Mouse (Mus musculus): ENCODE measurements around the gene Slc6a16.

Gene Slc6a16

GRCm38 (mm10) chr7:45312686-45313453, 72.0 kb downstream of the Slc6a16 start:
- no peak for DNase-seq (ENCODE audit: low spot score in 2 of 2)

- no peak for DNase-seq (ENCODE audit: low spot score in 2 of 2)
Observed at GRCm38 (mm10) chr7:45313495-45313894, 72.6 kb downstream of the Slc6a16 start.

GRCm38 (mm10) chr7:45315182-45315701, 74.4 kb downstream of the Slc6a16 start:
- no peak for DNase-seq (ENCODE audit: low spot score in 2 of 2)

- DNase-seq (ENCODE audit: low spot score in 2 of 2): no peak
Observed at GRCm38 (mm10) chr7:45316536-45316935, 75.7 kb downstream of the Slc6a16 start.

- DNase-seq (ENCODE audit: low spot score in 2 of 2): no peak
Observed at GRCm38 (mm10) chr7:45322245-45322644, 81.4 kb downstream of the Slc6a16 start.

Measured in urinary bladder, postnatal 36 days (tissue).